Mouse (Mus musculus): ENCODE results near the gene Olfr748.
A peak's percentile ranks its signal among the peaks of the same experiment; 100 is the strongest.
"Not testable (repeated sequence)": the region's sequence is repeated elsewhere in the genome, so short reads cannot be mapped to it uniquely, and the experiment has no call there.

Gene Olfr748

GRCm38 (mm10) chr14:50707073-50707472 is at the start of gene Olfr748:
Gene Olfr748, plus strand, starts transcription at chr14:50707373.
- DNase-seq = no peak

GRCm38 (mm10) chr14:50693106-50693505 is 14.1 kb upstream of the Olfr748 start, which contains the start of gene Olfr747:
Gene Olfr747, minus strand, starts transcription at chr14:50693206.
- DNase-seq = no peak

GRCm38 (mm10) chr14:50719875-50720274 is 12.7 kb downstream of the Olfr748 start:
- not testable (repeated sequence) for DNase-seq

- DNase-seq = not testable (repeated sequence)
Observed at GRCm38 (mm10) chr14:50722371-50722770, 15.2 kb downstream of the Olfr748 start.

GRCm38 (mm10) chr14:50740334-50740733 is 33.2 kb downstream of the Olfr748 start:
- DNase-seq = no peak

GRCm38 (mm10) chr14:50741584-50741983 is 34.4 kb downstream of the Olfr748 start:
- DNase-seq = no peak

- no peak for DNase-seq
Observed at GRCm38 (mm10) chr14:50744994-50745393, 37.8 kb downstream of the Olfr748 start, which contains the start of gene Olfr749. Gene Olfr749, minus strand, starts transcription at chr14:50745094.

GRCm38 (mm10) chr14:50758416-50759085 is 51.4 kb downstream of the Olfr748 start:
- peak; percentile 49 for DNase-seq

Measured in layer of hippocampus, adult 9-11 months (tissue).